Mouse (Mus musculus) liver, embryonic 13.5 days (tissue): ENCODE data around the gene Ltbp4. TPM values are rescaled to one million over a fixed set of nuclear protein-coding genes. Genes with fewer than 3 reads are reported as not detected.

ENCODE experiments used
- ATAC-seq: fragments of 200-750 bp; cut with Nextera tagmentation; 2 replicates; pipeline ENCODE4 v1.8.0; 2017; ENCODE audit warnings: low read depth, mild to moderate bottlenecking, moderate number of reproducible peaks, moderate library complexity
- DNase-seq: peaks from one replicate; pipeline ENCODE4 v3.0.0; 2022
- H3K27ac ChIP-seq: fragments of 300-500 bp; sonication (generic); 2 replicates; pipeline ENCODE4 v1.5.1; 2015; ENCODE audit warnings: moderate library complexity, mild to moderate bottlenecking, inconsistent platforms
- H3K27me3 ChIP-seq: fragments of 300-500 bp; sonication (generic); 2 replicates; pipeline ENCODE4 v1.6.1; 2015; ENCODE audit warnings: mild to moderate bottlenecking, inconsistent platforms
- H3K36me3 ChIP-seq: fragments of 300-500 bp; sonication (generic); 2 replicates; pipeline ENCODE4 v1.6.1; 2015; ENCODE audit warnings: mild to moderate bottlenecking, inconsistent platforms
- H3K4me1 ChIP-seq: fragments of 300-500 bp; sonication (generic); replicated peaks from 2 replicates; pipeline ENCODE4 v1.6.1; 2015; ENCODE audit warnings: inconsistent platforms
- H3K4me2 ChIP-seq: fragments of 300-500 bp; sonication (generic); 2 replicates; pipeline ENCODE4 v1.6.1; 2015; ENCODE audit warnings: inconsistent platforms, mild to moderate bottlenecking, moderate library complexity
- H3K4me3 ChIP-seq: fragments of 300-500 bp; sonication (generic); replicated peaks from 2 replicates; pipeline ENCODE4 v1.5.1; 2015; ENCODE audit warnings: mild to moderate bottlenecking, inconsistent platforms
- H3K9ac ChIP-seq: fragments of 300-500 bp; sonication (generic); 2 replicates; pipeline ENCODE4 v1.6.1; 2015; ENCODE audit warnings: mild to moderate bottlenecking, inconsistent platforms
- H3K9me3 ChIP-seq: fragments of 300-500 bp; sonication (generic); replicated peaks from 2 replicates; pipeline ENCODE4 v1.6.1; 2016; ENCODE audit warnings: inconsistent platforms
- WGBS: fragments of 180-500 bp; shearing (Covaris S2); methylation state at CpG from one replicate; pipeline ENCODE4 v1.1.7; 2015; ENCODE audit not compliant: insufficient replicate concordance; 5-methylcytosine and 5-hydroxymethylcytosine counted together
- polyA plus RNA-seq: library from polyadenylated mRNA; unstranded; fragments of >200 nt; fragmentation: Nextera tagmentation; extraction: Ambion mirVana; gene quantifications from 2 replicates; pipeline ENCODE4 v1.2.1, GENCODE M21; 2015

Ltbp4 gene
- polyA plus RNA-seq, 1 experiment from 2014 or later = 3.9 TPM

DNA sequence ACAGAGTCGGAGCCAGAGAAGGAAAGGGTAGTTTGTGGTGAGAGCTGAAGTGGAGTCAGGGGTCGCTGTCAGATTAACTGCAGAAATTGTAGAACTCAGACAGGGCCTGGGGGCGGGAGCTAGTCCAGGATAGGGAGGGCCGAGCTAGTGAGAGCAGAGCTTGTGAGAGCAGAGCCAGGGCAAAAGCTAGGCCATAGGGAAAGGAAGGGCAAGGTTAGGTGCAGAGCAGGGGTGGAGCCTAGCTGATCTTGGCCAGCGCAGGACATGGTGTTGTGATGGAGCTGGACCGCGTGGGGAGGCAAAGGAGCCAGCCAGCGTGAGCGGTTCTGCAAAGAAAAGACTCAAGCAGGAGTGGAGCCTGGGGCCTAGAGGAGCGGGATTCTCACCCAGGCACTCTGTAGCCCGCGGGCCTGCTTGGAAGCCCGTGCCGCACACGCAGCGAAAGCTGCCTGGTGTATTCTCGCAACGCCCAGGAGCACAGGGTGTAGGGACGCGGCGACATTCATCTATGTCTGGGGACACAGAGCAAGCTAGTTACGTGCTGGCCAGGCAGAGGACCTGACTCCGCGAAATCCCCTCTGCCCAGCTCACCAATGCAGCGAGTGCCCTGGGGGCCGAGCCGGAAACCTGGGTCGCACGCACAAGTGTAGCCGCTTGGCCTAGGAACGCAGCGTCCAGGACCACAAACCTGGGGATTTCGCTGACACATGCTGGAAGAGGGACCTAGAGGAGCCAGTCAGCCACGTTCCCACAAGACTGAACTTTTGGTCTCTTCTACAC is 11.2 kb downstream of the Ltbp4 start:
- WGBS = 31% methylated on average over 34 of the region's 34 CpGs
- H3K27ac ChIP-seq = no peak overlapping the region
- peak overlapping the region; percentile 36; the same call in 1 of the 2 replicates for H3K4me2 ChIP-seq
- DNase-seq = no peak
- ATAC-seq = no peak
- H3K36me3 ChIP-seq = no peaks in the 10 kb centered on the region
- H3K27me3 ChIP-seq = peaks cover 98% of the 10 kb centered on the region
- H3K4me1 ChIP-seq = peaks cover 29% of the 10 kb centered on the region
- 0 out of 2 replicates have a peak overlapping the region, but pooled peaks have one; percentile 20 for H3K4me3 ChIP-seq
- H3K9me3 ChIP-seq = no peaks in the 10 kb centered on the region
- no peak overlapping the region for H3K9ac ChIP-seq

GRCm38 (mm10) chr7:27325697-27326096 is 11.8 kb downstream of the Ltbp4 start:
- DNase-seq (no peak), ATAC-seq (no peak)
- Histone ChIP-seq H3K36me3 (no peaks in the 10 kb centered on the region), H3K4me2 (peak overlapping the region; percentile 36), H3K27ac (no peak overlapping the region), H3K9me3 (no peaks in the 10 kb centered on the region), H3K9ac (no peak overlapping the region), H3K27me3 (peaks cover 97% of the 10 kb centered on the region), H3K4me1 (peaks cover 23% of the 10 kb centered on the region), H3K4me3 (peak overlapping the region; percentile 20)
- 3% methylated on average over 24 of the region's 24 CpGs for WGBS

- Histone ChIP-seq H3K9me3 (no peaks in the 10 kb centered on the region), H3K27ac (no peak overlapping the region), H3K4me2 (no peak overlapping the region), H3K27me3 (peaks cover 89% of the 10 kb centered on the region), H3K4me3 (no peak overlapping the region), H3K36me3 (no peaks in the 10 kb centered on the region), H3K9ac (no peak overlapping the region), H3K4me1 (peaks cover 15% of the 10 kb centered on the region)
- DNase-seq (no peak), ATAC-seq (no peak)
- WGBS = 40% methylated on average over 19 of the region's 20 CpGs
Observed at GRCm38 (mm10) chr7:27324928-27325327, 12.6 kb downstream of the Ltbp4 start.

DNA sequence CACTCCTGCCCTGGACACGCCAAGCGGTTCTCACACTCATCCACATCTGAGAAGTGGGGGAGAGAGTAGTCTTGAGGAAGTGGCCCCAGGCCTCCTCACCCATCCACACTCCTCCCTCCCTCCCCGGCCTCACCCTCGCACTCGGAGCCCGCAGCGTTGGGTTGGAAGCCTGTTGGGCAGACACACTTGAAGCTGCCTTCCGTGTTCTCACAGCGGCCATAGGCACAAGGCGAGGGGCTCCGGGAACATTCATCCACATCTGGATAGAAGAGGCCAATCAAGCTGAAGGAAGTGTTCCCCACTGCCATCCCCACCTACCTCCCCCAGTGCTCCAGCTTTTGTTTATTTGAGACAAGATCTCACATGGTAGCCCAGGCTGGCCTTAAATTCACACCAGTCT is 13.3 kb downstream of the Ltbp4 start:
- Histone ChIP-seq H3K4me3 (no peak overlapping the region), H3K9me3 (no peaks in the 10 kb centered on the region), H3K4me2 (no peak overlapping the region), H3K36me3 (no peaks in the 10 kb centered on the region), H3K27ac (no peak overlapping the region), H3K9ac (no peak overlapping the region), H3K27me3 (peaks cover 82% of the 10 kb centered on the region), H3K4me1 (peaks cover 8% of the 10 kb centered on the region)
- WGBS = 78% methylated on average over 11 of the region's 11 CpGs
- ATAC-seq (no peak), DNase-seq (no peak)

GRCm38 (mm10) chr7:27323001-27323400 is 14.5 kb downstream of the Ltbp4 start:
- H3K27ac ChIP-seq = no peak overlapping the region
- no peak for DNase-seq
- H3K9me3 ChIP-seq = no peaks in the 10 kb centered on the region
- WGBS = 74% methylated on average over 5 of the region's 5 CpGs
- peaks cover 70% of the 10 kb centered on the region for H3K27me3 ChIP-seq
- no peaks in the 10 kb centered on the region for H3K36me3 ChIP-seq
- no peak overlapping the region for H3K4me2 ChIP-seq
- H3K9ac ChIP-seq = no peak overlapping the region
- no peak for ATAC-seq
- no peak overlapping the region for H3K4me3 ChIP-seq
- 0 out of 2 replicates have a peak, but pooled peaks cover 3% of the 10 kb centered on the region for H3K4me1 ChIP-seq

DNA sequence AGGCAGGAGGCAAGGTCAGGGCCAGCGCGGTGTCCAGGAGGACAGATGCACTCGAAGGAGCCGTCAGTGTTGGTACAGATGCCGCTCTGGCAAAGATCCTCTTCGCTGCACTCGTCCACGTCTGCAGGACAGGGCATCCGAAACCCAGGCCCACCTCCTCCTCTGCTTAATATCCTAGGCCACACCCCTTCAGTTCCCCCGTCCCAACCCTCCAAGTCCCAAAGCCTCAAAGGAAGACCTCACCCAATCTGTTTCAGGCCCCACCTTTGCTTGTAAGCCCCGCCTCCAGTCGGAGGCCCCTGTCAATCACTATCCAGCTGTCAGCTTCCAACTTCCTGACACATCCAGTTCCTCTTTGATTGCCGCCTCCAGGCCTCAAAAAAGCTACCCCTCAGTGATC is 15.2 kb downstream of the Ltbp4 start:
- no peaks in the 10 kb centered on the region for H3K36me3 ChIP-seq
- no peak overlapping the region for H3K9ac ChIP-seq
- ATAC-seq (no peak), DNase-seq (no peak)
- H3K4me1 ChIP-seq = 0 out of 2 replicates have a peak, but pooled peaks cover 3% of the 10 kb centered on the region
- WGBS = 18% methylated on average over 13 of the region's 13 CpGs
- H3K4me2 ChIP-seq = no peak overlapping the region
- H3K9me3 ChIP-seq = no peaks in the 10 kb centered on the region
- H3K27me3 ChIP-seq = peaks cover 63% of the 10 kb centered on the region
- H3K27ac ChIP-seq = no peak overlapping the region
- H3K4me3 ChIP-seq = no peak overlapping the region

DNA sequence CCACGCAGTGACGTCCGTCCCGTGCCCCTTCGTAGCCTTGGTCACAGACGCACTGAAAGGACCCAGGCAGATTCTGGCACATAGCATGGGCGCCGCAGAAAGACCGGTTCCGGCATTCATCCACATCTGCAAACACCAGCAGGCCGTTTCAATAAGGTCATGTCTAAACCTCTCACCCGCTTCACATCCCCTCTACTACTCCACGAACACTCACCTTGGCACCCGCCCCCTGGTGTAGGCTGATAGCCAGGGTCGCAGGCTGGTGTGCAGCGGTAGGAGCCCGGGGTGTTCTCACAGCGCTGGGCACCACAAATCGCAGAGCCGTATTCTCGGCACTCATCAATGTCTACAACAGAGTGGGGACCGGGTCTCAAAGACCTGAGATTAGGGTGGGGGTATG is 18.1 kb downstream of the Ltbp4 start:
- H3K27ac ChIP-seq = no peak overlapping the region
- peaks cover 34% of the 10 kb centered on the region for H3K27me3 ChIP-seq
- peaks cover under 1% of the 10 kb centered on the region; the same call in 1 of the 2 replicates for H3K9me3 ChIP-seq
- no peak overlapping the region for H3K9ac ChIP-seq
- no peak overlapping the region for H3K4me2 ChIP-seq
- 75% methylated on average over 22 of the region's 22 CpGs for WGBS
- H3K4me3 ChIP-seq = no peak overlapping the region
- no peaks in the 10 kb centered on the region for H3K36me3 ChIP-seq
- DNase-seq (no peak), ATAC-seq (no peak)
- H3K4me1 ChIP-seq = no peaks in the 10 kb centered on the region

DNA sequence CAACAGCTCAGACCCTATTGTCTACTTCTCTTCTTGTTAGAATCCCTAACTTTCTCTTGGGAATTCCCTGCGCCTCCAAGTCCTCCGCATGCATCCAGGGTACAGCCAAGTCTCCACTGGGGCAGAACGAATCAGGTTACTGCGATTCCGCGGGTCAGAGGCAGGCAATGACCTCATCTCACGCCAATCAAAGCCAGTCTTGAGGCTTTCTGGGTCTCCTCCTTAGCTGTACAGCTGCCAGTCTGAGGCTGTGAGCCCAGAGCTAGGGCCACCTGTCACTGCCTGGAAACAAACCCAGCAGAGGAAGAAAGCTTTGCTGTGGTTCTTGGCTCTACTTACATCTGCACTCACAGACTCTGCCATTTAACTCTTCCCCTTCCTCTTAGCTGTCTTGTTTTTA is 21.5 kb downstream of the Ltbp4 start:
- 43% methylated on average over 7 of the region's 7 CpGs for WGBS
- H3K36me3 ChIP-seq = 0 out of 2 replicates have a peak, but pooled peaks cover 4% of the 10 kb centered on the region
- ATAC-seq = no peak
- peaks cover 13% of the 10 kb centered on the region for H3K27me3 ChIP-seq
- no peak overlapping the region for H3K27ac ChIP-seq
- H3K9me3 ChIP-seq = peaks cover 12% of the 10 kb centered on the region; the same call in 1 of the 2 replicates
- no peak overlapping the region for H3K4me3 ChIP-seq
- H3K4me1 ChIP-seq = no peaks in the 10 kb centered on the region
- no peak for DNase-seq
- no peak overlapping the region for H3K9ac ChIP-seq
- H3K4me2 ChIP-seq = no peak overlapping the region

DNA sequence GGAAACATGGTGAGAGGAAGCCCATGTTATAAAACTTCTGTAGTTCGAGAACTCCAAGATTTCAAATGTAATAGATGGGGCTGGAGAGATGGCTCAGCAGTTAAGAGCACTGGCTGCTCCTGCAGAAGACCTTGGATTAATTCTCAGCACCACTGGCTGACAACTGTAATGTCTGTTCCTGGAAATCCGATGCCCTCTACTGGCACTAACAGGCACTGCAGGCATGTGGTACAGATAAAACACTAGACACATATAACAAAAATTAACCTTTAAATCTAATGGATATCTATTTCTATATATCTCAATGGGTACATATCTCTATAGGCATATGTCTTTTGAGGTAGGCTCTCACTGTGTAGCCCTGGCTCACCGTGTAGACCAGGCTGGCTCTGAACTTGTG is 23.1 kb downstream of the Ltbp4 start:
- ATAC-seq = no peak
- 67% methylated on average over 3 of the region's 3 CpGs for WGBS
- no peak overlapping the region for H3K4me3 ChIP-seq
- peaks cover 12% of the 10 kb centered on the region; the same call in 1 of the 2 replicates for H3K9me3 ChIP-seq
- no peak overlapping the region for H3K4me2 ChIP-seq
- H3K4me1 ChIP-seq = peaks cover 9% of the 10 kb centered on the region
- no peak overlapping the region for H3K27ac ChIP-seq
- DNase-seq = no peak
- H3K36me3 ChIP-seq = 0 out of 2 replicates have a peak, but pooled peaks cover 4% of the 10 kb centered on the region
- H3K27me3 ChIP-seq = peaks cover 26% of the 10 kb centered on the region
- H3K9ac ChIP-seq = no peak overlapping the region

GRCm38 (mm10) chr7:27311651-27312284 is 25.7 kb downstream of the Ltbp4 start:
- no peak for ATAC-seq

GRCm38 (mm10) chr7:27310996-27311535 is 26.4 kb downstream of the Ltbp4 start:
- Histone ChIP-seq H3K9me3 (peaks cover 12% of the 10 kb centered on the region; the same call in 1 of the 2 replicates), H3K36me3 (0 out of 2 replicates have a peak, but pooled peaks cover 4% of the 10 kb centered on the region), H3K9ac (no peak overlapping the region), H3K27ac (no peak overlapping the region), H3K4me1 (peaks cover 14% of the 10 kb centered on the region), H3K4me2 (peak overlapping the region; percentile 38; the same call in 1 of the 2 replicates), H3K4me3 (no peak overlapping the region), H3K27me3 (peaks cover 36% of the 10 kb centered on the region)
- ATAC-seq = no peak
- no peak for DNase-seq
- 29% methylated on average over 8 of the region's 8 CpGs for WGBS

More at GRCm38 (mm10) chr7:27311651-27312284, 25.7 kb downstream of the Ltbp4 start:
- Histone ChIP-seq H3K9me3 (peaks cover 12% of the 10 kb centered on the region; the same call in 1 of the 2 replicates), H3K27ac (no peak overlapping the region), H3K27me3 (peaks cover 36% of the 10 kb centered on the region), H3K4me3 (no peak overlapping the region), H3K4me2 (no peak overlapping the region), H3K9ac (no peak overlapping the region), H3K4me1 (peaks cover 14% of the 10 kb centered on the region), H3K36me3 (0 out of 2 replicates have a peak, but pooled peaks cover 4% of the 10 kb centered on the region)
- no peak for DNase-seq
- 69% methylated on average over 12 of the region's 12 CpGs for WGBS
